Mouse (Mus musculus) cortical plate, adult 2 months (tissue): ENCODE measurements around the gene Gad1.

Source experiments
- CTCF ChIP-seq: fragments of 200-500 bp; IDR thresholded peaks from 2 replicates; pipeline ENCODE4 v1.5.1; 2011; ENCODE audit warnings: mild to moderate bottlenecking, control low read depth, low read length; ENCODE audit not compliant: insufficient read depth; ENCODE audit errors: extremely low read depth
- POLR2A ChIP-seq: fragments of 200-500 bp; IDR thresholded peaks from 2 replicates; pipeline ENCODE4 v1.6.1; 2011; ENCODE audit warnings: mild to moderate bottlenecking, low read length, control low read depth; ENCODE audit not compliant: insufficient read depth; ENCODE audit errors: extremely low read depth

DNA sequence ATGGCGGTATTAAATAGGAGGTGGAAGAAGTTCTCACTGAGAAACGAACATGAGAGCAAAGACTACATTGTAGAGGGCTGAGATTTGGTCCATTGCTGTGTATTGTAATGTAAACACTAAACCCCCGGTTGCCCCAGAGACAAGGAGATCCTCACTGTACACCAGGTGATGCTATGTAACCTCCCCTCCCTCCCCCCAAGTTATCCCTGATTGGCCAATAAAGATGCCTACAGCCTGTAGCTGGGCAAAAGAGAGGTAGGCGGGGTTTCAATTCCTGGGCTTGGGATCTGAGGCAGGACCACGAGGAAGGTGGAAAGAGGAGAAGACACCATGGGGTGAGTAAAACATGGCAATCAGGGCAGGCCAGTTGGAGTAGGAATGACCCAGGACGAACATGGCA is 2.2 kb upstream of the Gad1 start:
- TF ChIP-seq POLR2A (no peak), CTCF (no peak)
